Mouse (Mus musculus): ENCODE measurements around the gene Tmem151a. TPM values are rescaled to one million over a fixed set of nuclear protein-coding genes. Genes with fewer than 3 reads are reported as not detected.

Tmem151a gene
- polyA plus RNA-seq, 1 experiment, result 6.0 TPM

DNA sequence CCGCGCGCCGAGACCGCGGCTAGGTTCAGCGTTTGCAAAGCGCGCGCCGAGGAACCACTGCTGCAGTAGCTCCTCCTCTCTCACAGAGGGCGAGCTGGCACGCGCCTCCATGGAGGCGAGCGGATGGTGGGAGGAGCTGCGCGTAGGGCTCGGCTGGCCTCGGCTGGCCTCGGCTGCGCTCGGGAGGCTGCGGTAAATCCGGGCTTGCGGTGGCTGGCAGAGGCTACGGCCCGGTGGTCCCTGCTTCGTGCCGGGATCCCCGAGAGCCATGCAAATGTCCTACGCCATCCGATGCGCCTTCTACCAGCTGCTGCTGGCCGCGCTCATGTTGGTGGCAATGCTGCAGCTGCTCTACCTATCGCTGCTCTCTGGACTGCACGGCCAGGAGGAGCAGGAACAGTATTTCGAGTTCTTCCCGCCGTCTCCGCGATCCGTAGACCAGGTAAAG, 46.6 kb downstream of the Tmem151a start, which contains the start of the genes B4gat1 and AC124502.3:
Gene B4gat1 (plus strand): TSS at position 118 of the 448 bp plus-strand sequence.
Gene AC124502.3 (plus strand): TSS at position 183 of the 448 bp plus-strand sequence.
- Histone ChIP-seq H3K4me1 (ENCODE audit: control insufficient read depth, insufficient read depth, low read length) (peaks cover 6% of the 10 kb centered on the region; the same call in 1 of the 2 replicates), H3K4me3 (ENCODE audit: insufficient read depth, low read length) (peak within 1 kb of the TSS; percentile 70), H3K27ac (ENCODE audit: insufficient read depth, low read length) (no peak within 1 kb of the TSS)
- peak; percentile 58; the same call in 1 of the 2 replicates for TF ChIP-seq CTCF (IDR thresholded peaks at IDR 0.05; ENCODE audit: borderline replicate concordance, insufficient read depth, low read length)
- TF ChIP-seq POLR2A (IDR thresholded peaks at IDR 0.05; ENCODE audit: low read depth, low read length), result peak; percentile 85

DNA sequence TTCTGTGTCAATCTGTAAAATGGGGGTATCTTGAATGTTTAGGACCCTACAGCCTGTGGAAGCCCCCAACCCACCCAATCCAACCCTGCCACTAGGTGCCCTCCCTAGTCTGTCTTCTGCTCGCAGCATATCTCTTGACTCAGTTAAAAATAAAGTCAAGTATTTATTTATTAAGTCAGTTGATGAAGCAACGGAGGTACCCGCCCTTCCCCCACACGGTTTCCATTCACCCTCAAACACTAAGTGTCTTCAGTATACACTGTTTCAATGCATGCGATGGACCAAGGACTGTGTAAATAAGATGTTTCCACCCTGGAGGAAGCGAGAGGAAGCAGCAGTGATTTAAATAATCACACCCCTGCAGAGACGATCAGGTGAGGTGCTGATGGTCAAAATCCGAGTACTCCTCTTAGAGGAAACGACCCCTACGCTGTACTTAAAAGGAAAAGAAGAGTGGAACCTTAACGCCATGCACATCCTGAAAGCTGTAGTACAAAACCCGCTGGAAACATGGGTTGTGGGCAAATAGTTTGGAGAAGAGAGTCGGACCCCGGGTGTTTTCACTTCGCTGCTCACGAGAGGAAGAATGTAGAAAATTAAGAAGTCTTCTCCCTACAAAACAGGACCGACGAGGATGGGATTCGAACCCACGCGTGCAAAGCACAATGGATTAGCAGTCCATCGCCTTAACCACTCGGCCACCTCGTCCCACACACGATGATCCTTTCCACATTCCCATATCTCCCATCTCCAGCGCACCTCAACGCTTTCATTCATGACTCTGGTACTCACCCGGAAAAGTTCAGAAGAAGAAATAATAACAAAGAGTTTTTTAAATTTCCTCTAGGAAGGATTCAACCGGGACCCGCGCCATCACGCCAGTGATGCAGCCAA, 47.4 kb downstream of the Tmem151a start:
- H3K27ac ChIP-seq (ENCODE audit: insufficient read depth, low read length), result no peak overlapping the region
- H3K4me3 ChIP-seq (ENCODE audit: insufficient read depth, low read length), result peak overlapping the region; percentile 70
- TF ChIP-seq POLR2A (IDR thresholded peaks at IDR 0.05; ENCODE audit: low read depth, low read length), result peak; percentile 3; the same call in 1 of the 2 replicates
- no peak for TF ChIP-seq CTCF (IDR thresholded peaks at IDR 0.05; ENCODE audit: borderline replicate concordance, insufficient read depth, low read length)
- H3K4me1 ChIP-seq (ENCODE audit: control insufficient read depth, insufficient read depth, low read length), result peaks cover 6% of the 10 kb centered on the region; the same call in 1 of the 2 replicates

- TF ChIP-seq POLR2A (IDR thresholded peaks at IDR 0.05; ENCODE audit: low read depth, low read length), result no peak
- TF ChIP-seq CTCF (IDR thresholded peaks at IDR 0.05; ENCODE audit: borderline replicate concordance, insufficient read depth, low read length), result no peak
Observed at GRCm38 (mm10) chr19:5036577-5036976, 48.8 kb downstream of the Tmem151a start.

GRCm38 (mm10) chr19:5032686-5033085, 52.6 kb downstream of the Tmem151a start:
- no peak overlapping the region for H3K4me3 ChIP-seq (ENCODE audit: insufficient read depth, low read length)
- H3K4me1 ChIP-seq (ENCODE audit: control insufficient read depth, insufficient read depth, low read length), result no peaks in the 10 kb centered on the region
- TF ChIP-seq POLR2A (IDR thresholded peaks at IDR 0.05; ENCODE audit: low read depth, low read length) (no peak), CTCF (IDR thresholded peaks at IDR 0.05; ENCODE audit: borderline replicate concordance, insufficient read depth, low read length) (no peak)
- H3K27ac ChIP-seq (ENCODE audit: insufficient read depth, low read length), result no peak overlapping the region

More at GRCm38 (mm10) chr19:5036577-5036976, 48.8 kb downstream of the Tmem151a start:
- Histone ChIP-seq H3K27ac (ENCODE audit: insufficient read depth, low read length) (no peak overlapping the region), H3K4me3 (ENCODE audit: insufficient read depth, low read length) (no peak overlapping the region), H3K4me1 (ENCODE audit: control insufficient read depth, insufficient read depth, low read length) (peaks cover 3% of the 10 kb centered on the region; the same call in 1 of the 2 replicates)

- Histone ChIP-seq H3K4me1 (ENCODE audit: control insufficient read depth, insufficient read depth, low read length) (peaks cover 8% of the 10 kb centered on the region; the same call in 1 of the 2 replicates), H3K4me3 (ENCODE audit: insufficient read depth, low read length) (no peak overlapping the region), H3K27ac (ENCODE audit: insufficient read depth, low read length) (no peak overlapping the region)
- TF ChIP-seq CTCF (IDR thresholded peaks at IDR 0.05; ENCODE audit: borderline replicate concordance, insufficient read depth, low read length) (no peak), POLR2A (IDR thresholded peaks at IDR 0.05; ENCODE audit: low read depth, low read length) (no peak)
Observed at GRCm38 (mm10) chr19:5026111-5026510, 59.2 kb downstream of the Tmem151a start.

DNA sequence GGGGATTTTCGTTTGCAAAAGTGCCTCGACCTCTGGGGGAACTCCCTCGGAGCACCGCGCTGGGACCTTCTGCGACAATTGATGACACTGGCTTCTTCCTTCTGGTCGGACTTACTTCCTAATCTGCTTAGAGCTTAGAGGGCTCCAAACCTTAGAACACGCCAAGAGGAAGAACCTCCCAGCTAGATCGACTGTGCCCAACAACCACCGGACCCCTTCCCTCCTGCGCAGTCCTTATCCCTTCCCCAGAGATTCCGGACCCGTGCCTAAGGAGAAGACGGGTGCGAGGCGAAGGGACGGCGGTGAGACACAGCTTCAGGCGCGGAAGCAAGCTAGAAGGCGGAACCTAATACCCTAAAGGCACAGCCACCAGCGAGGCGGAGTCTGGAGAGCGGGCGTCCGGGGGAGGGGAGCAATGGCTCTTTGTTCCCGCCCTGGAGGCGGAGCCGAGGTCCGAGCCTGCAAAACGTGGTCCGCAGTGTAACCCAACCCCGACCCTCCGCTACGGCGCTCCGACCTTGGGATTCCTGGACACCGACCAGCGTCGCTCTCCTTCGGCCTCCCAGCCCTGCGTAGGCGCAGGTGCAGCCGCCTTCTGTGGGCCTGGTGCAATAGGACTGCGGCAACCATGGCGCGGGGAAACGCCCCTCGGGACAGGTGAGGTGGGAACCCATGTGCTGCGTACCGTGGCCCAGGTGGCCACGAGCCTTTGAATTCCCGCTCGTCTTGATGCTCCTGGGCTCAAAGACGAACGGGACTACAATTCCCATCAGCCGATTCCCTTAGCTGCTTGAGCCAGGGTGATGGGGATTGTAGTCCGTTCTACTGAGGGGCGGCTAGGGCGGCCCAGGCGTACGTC, 61.5 kb downstream of the Tmem151a start, which contains the start of gene Slc29a2:
Gene Slc29a2 (plus strand): TSS at position 240 of the 859 bp plus-strand sequence.
- Histone ChIP-seq H3K4me3 (ENCODE audit: insufficient read depth, low read length) (peak within 1 kb of the TSS; percentile 69), H3K27ac (ENCODE audit: insufficient read depth, low read length) (peak within 1 kb of the TSS; percentile 27; the same call in 1 of the 2 replicates), H3K4me1 (ENCODE audit: control insufficient read depth, insufficient read depth, low read length) (peaks cover 9% of the 10 kb centered on the region; the same call in 1 of the 2 replicates)
- TF ChIP-seq CTCF (IDR thresholded peaks at IDR 0.05; ENCODE audit: borderline replicate concordance, insufficient read depth, low read length), result no peak
- peak; percentile 97 for TF ChIP-seq POLR2A (IDR thresholded peaks at IDR 0.05; ENCODE audit: low read depth, low read length)

DNA sequence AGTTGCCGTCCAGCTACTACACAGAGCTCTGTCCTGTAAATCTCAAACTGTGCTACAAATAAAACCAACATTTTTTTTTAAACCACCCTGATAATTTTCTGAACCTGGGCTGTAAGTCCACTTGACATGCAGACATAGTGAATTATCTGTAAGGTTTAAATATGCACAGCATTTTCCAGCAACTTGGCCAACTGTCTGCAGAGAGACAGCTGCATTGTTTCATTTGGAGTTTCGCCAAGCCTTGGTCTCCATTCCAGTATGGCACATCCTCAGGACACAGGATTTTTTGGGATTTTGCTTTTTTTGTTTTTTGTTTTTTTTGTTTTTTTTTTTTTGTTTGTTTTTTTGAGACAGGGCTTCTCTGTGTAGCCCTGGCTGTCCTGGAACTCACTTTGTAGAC, 63.9 kb downstream of the Tmem151a start:
- Histone ChIP-seq H3K27ac (ENCODE audit: insufficient read depth, low read length) (no peak overlapping the region), H3K4me3 (ENCODE audit: insufficient read depth, low read length) (no peak overlapping the region), H3K4me1 (ENCODE audit: control insufficient read depth, insufficient read depth, low read length) (peaks cover 20% of the 10 kb centered on the region)
- no peak for TF ChIP-seq POLR2A (IDR thresholded peaks at IDR 0.05; ENCODE audit: low read depth, low read length)
- TF ChIP-seq CTCF (IDR thresholded peaks at IDR 0.05; ENCODE audit: borderline replicate concordance, insufficient read depth, low read length), result no peak

Other genes with a start within 250 kb of the Tmem151a start
- 43.3 and 48.7 TPM in 2 replicates for gene Ccs, start 246.2 kb downstream of the Tmem151a start, polyA plus RNA-seq (2011; ENCODE audit: insufficient read length, low read depth, missing spikeins)
- 0.26 TPM in 1 of 2 replicates, not detected in the other for gene Ccdc87, start 246.2 kb downstream of the Tmem151a start, polyA plus RNA-seq (2011; ENCODE audit: insufficient read length, low read depth, missing spikeins)
- 20.3 and 23.5 TPM in 2 replicates for gene Ctsf, start 230.4 kb downstream of the Tmem151a start, polyA plus RNA-seq (2011; ENCODE audit: insufficient read length, low read depth, missing spikeins)
- gene Actn3, start 207.6 kb downstream of the Tmem151a start, polyA plus RNA-seq (2011; ENCODE audit: insufficient read length, low read depth, missing spikeins), result 1.4 and 1.5 TPM in 2 replicates
- 9.5 and 11.1 TPM in 2 replicates for gene Zdhhc24, start 206.9 kb downstream of the Tmem151a start, polyA plus RNA-seq (2011; ENCODE audit: insufficient read length, low read depth, missing spikeins)
- gene Bbs1, start 178.9 kb downstream of the Tmem151a start, polyA plus RNA-seq (2011; ENCODE audit: insufficient read length, low read depth, missing spikeins), result 1.7 and 4.0 TPM in 2 replicates
- gene Dpp3, start 157.2 kb downstream of the Tmem151a start, polyA plus RNA-seq (2011; ENCODE audit: insufficient read length, low read depth, missing spikeins), result 74.9 and 81.0 TPM in 2 replicates
- 0.99 and 2.5 TPM in 2 replicates for gene Peli3, start 142.4 kb downstream of the Tmem151a start, polyA plus RNA-seq (2011; ENCODE audit: insufficient read length, low read depth, missing spikeins)
- 67.0 and 81.9 TPM in 2 replicates for gene Mrpl11, start 123.4 kb downstream of the Tmem151a start, polyA plus RNA-seq (2011; ENCODE audit: insufficient read length, low read depth, missing spikeins)
- 4.5 and 7.4 TPM in 2 replicates for gene Npas4, start 95.2 kb downstream of the Tmem151a start, polyA plus RNA-seq (2011; ENCODE audit: insufficient read length, low read depth, missing spikeins)
- gene Slc29a2, start 61.7 kb downstream of the Tmem151a start, polyA plus RNA-seq (2011; ENCODE audit: insufficient read length, low read depth, missing spikeins), result 6.0 and 8.0 TPM in 2 replicates
- 31.4 and 33.5 TPM in 2 replicates for gene B4gat1, start 46.7 kb downstream of the Tmem151a start, polyA plus RNA-seq (2011; ENCODE audit: insufficient read length, low read depth, missing spikeins)
- gene AC124502.3, start 46.6 kb downstream of the Tmem151a start, polyA plus RNA-seq (2011; ENCODE audit: insufficient read length, low read depth, missing spikeins), result 0.60 and 1.5 TPM in 2 replicates
- 12.9 and 14.5 TPM in 2 replicates for gene Brms1, start 44.2 kb downstream of the Tmem151a start, polyA plus RNA-seq (2011; ENCODE audit: insufficient read length, low read depth, missing spikeins)
- 60.2 and 82.9 TPM in 2 replicates for gene Rin1, start 35.0 kb downstream of the Tmem151a start, polyA plus RNA-seq (2011; ENCODE audit: insufficient read length, low read depth, missing spikeins)
- 202 and 292 TPM in 2 replicates for gene Cd248, start 17.5 kb downstream of the Tmem151a start, polyA plus RNA-seq (2011; ENCODE audit: insufficient read length, low read depth, missing spikeins)
- 94.1 and 96.4 TPM in 2 replicates for gene Yif1a, start 3.0 kb upstream of the Tmem151a start, polyA plus RNA-seq (2011; ENCODE audit: insufficient read length, low read depth, missing spikeins)
- 4.7 and 5.2 TPM in 2 replicates for gene Cnih2, start 13.0 kb upstream of the Tmem151a start, polyA plus RNA-seq (2011; ENCODE audit: insufficient read length, low read depth, missing spikeins)
- gene Rab1b, start 21.5 kb upstream of the Tmem151a start, polyA plus RNA-seq (2011; ENCODE audit: insufficient read length, low read depth, missing spikeins), result 115 and 123 TPM in 2 replicates
- 20.1 and 24.2 TPM in 2 replicates for gene Klc2, start 33.0 kb upstream of the Tmem151a start, polyA plus RNA-seq (2011; ENCODE audit: insufficient read length, low read depth, missing spikeins)
- 23.3 and 23.5 TPM in 2 replicates for gene Pacs1, start 187.6 kb upstream of the Tmem151a start, polyA plus RNA-seq (2011; ENCODE audit: insufficient read length, low read depth, missing spikeins)
- gene Sf3b2, start 209.9 kb upstream of the Tmem151a start, polyA plus RNA-seq (2011; ENCODE audit: insufficient read length, low read depth, missing spikeins), result 126 and 140 TPM in 2 replicates
- 0.20 and 0.35 TPM in 2 replicates for gene Gal3st3, start 212.8 kb upstream of the Tmem151a start, polyA plus RNA-seq (2011; ENCODE audit: insufficient read length, low read depth, missing spikeins)

All from embryonic fibroblast, embryonic 13.5 days (primary cell).